Mouse (Mus musculus): ENCODE data around the gene Hoxd11. TPM values are rescaled to one million over a fixed set of nuclear protein-coding genes. Genes with fewer than 3 reads are reported as not detected.

Gene Hoxd11
- 0.69 and 1.1 TPM in 2 replicates for polyA plus RNA-seq (2015; fragmentation: Nextera tagmentation; extraction: Ambion mirVana)

DNA sequence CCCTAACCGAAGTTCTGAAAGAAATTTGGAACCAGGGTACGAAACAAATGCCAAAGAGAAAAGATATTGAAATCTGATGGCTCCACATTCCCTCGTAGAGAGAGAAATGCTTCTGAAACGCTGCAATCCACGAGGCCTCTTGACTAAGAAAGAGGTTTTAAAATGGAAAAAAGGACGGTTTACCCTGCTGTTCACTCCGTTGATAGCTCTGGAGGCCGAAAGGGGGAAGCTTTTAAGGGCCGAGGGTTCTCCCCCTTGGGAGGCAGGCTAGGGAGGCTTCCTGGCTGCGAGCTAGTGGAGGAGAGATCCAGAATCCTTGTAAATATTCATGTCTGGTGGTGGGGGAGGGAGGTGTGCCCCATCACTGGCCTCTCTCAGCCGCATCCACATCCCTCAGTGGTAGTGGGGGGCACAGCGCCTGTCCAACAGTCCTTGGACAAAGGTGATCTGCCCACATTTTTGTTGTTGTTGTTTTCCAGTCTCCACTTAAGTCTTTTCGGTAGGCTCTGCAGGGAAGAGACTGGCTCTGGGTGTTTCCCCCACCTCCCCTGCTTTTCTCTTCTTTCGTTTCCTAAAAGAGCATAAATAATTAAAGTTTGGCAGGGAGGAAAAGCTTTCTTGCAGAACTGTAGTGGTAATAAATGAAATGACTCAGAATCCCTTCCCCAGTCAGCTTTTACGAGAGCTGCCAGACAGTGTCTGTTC is at the start of gene Hoxd11:
TSS of gene Hoxd11 (plus strand) at position 667 of the 705 bp plus-strand sequence.
- H3K4me3 ChIP-seq (ENCODE audit: low read length), result peak within 1 kb of the TSS; percentile 3; the same call in 1 of the 2 replicates
- WGBS, result 2% methylated on average over 15 of the region's 15 CpGs
- no peak for ATAC-seq
- no peak within 1 kb of the TSS for H3K27ac ChIP-seq (ENCODE audit: low read length)
- no peaks in the 10 kb centered on the region for H3K9me3 ChIP-seq (ENCODE audit: control insufficient read depth, low read length)
- no peaks in the 10 kb centered on the region for H3K36me3 ChIP-seq (ENCODE audit: control insufficient read depth, insufficient read depth, low read length)
- no peak within 1 kb of the TSS for H3K4me2 ChIP-seq (ENCODE audit: low read depth, low read length)
- H3K27me3 ChIP-seq (replicated peaks; ENCODE audit: control insufficient read depth, insufficient read depth, low read length), result peaks cover 96% of the 10 kb centered on the region
- peaks cover 12% of the 10 kb centered on the region for H3K4me1 ChIP-seq (ENCODE audit: control insufficient read depth, insufficient read depth, low read length)
- H3K9ac ChIP-seq (ENCODE audit: low read depth, low read length), result no peak within 1 kb of the TSS

DNA sequence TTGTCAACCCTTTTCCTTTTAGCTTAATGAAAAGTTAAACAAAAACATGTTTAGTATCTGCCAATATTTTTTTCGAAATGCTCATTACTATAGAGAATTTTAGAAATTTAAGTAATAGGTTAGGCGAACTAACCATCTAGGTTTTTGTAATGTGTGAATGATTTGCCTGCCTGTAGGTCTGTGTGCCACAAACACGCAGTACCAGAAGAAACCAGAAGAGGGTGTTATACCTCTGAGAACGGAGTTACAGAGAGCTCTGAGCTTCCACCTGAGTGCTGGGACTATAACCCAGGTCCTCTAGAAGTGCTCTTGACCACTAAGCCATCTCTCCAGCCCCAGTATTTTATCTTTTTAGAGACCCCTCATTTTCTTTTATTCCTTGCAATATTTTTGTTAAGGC is 43.9 kb upstream of the Hoxd11 start:
- Histone ChIP-seq H3K4me3 (ENCODE audit: low read length) (no peak overlapping the region), H3K27ac (ENCODE audit: low read length) (no peak overlapping the region), H3K9ac (ENCODE audit: low read depth, low read length) (no peak overlapping the region), H3K4me1 (ENCODE audit: control insufficient read depth, insufficient read depth, low read length) (no peaks in the 10 kb centered on the region), H3K9me3 (ENCODE audit: control insufficient read depth, low read length) (0 out of 2 replicates have a peak, but pooled peaks cover 2% of the 10 kb centered on the region), H3K27me3 (replicated peaks; ENCODE audit: control insufficient read depth, insufficient read depth, low read length) (no peaks in the 10 kb centered on the region), H3K4me2 (ENCODE audit: low read depth, low read length) (no peak overlapping the region), H3K36me3 (ENCODE audit: control insufficient read depth, insufficient read depth, low read length) (no peaks in the 10 kb centered on the region)
- WGBS, result 72% methylated on average over 4 of the region's 4 CpGs
- no peak for ATAC-seq

DNA sequence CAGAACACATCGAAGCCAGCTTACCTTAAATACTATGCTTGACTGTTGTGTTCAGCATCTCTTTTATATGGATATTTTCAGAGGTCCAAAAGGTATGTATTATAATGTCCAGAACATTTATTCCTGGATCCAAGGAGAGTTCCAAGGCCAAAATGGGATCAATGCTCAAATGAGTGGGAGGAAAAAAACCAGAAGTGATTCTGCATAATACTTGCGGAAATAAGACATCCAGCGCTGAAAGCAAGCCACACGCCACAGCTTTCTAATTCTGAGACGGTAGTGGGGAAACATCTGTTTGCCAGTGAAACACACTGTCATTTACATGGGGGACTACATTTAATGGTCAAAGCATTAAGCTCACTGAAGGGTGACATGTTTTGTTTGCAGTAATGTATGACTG is 36.9 kb upstream of the Hoxd11 start:
- 64% methylated on average over 5 of the region's 5 CpGs for WGBS

DNA sequence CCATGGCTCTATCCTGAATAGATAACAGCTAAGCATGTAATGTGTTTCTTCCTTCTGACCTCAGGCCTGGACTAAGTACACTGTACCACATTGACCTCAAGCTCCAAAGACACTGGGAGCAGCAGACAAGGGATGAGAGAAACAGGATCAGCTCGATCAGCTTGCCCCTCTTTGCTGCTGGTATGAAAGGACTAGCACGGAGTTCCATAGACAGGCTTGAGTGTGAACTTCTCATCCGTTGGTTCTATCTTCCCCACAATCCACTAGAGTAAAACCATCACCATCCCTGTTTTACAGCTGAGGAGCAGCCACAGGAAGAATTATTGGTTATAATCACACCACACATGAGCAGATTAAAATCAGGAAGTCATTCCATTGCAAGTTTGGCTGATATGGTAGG is 33.7 kb upstream of the Hoxd11 start:
- no peaks in the 10 kb centered on the region for H3K4me1 ChIP-seq (ENCODE audit: control insufficient read depth, insufficient read depth, low read length)
- no peak overlapping the region for H3K27ac ChIP-seq (ENCODE audit: low read length)
- H3K9ac ChIP-seq (ENCODE audit: low read depth, low read length), result no peak overlapping the region
- no peak overlapping the region for H3K4me2 ChIP-seq (ENCODE audit: low read depth, low read length)
- no peak for ATAC-seq
- H3K9me3 ChIP-seq (ENCODE audit: control insufficient read depth, low read length), result no peaks in the 10 kb centered on the region
- H3K4me3 ChIP-seq (ENCODE audit: low read length), result no peak overlapping the region
- 80% methylated on average over 3 of the region's 3 CpGs for WGBS
- peaks cover 48% of the 10 kb centered on the region for H3K27me3 ChIP-seq (replicated peaks; ENCODE audit: control insufficient read depth, insufficient read depth, low read length)
- no peaks in the 10 kb centered on the region for H3K36me3 ChIP-seq (ENCODE audit: control insufficient read depth, insufficient read depth, low read length)

More for the DNA sequence above, 36.9 kb upstream of the Hoxd11 start:
- no peak for ATAC-seq
- Histone ChIP-seq H3K9me3 (ENCODE audit: control insufficient read depth, low read length) (no peaks in the 10 kb centered on the region), H3K27me3 (replicated peaks; ENCODE audit: control insufficient read depth, insufficient read depth, low read length) (peaks cover 23% of the 10 kb centered on the region), H3K36me3 (ENCODE audit: control insufficient read depth, insufficient read depth, low read length) (no peaks in the 10 kb centered on the region), H3K9ac (ENCODE audit: low read depth, low read length) (no peak overlapping the region), H3K4me1 (ENCODE audit: control insufficient read depth, insufficient read depth, low read length) (no peaks in the 10 kb centered on the region), H3K27ac (ENCODE audit: low read length) (no peak overlapping the region), H3K4me2 (ENCODE audit: low read depth, low read length) (no peak overlapping the region), H3K4me3 (ENCODE audit: low read length) (no peak overlapping the region)

- Histone ChIP-seq H3K4me2 (ENCODE audit: low read depth, low read length) (no peak overlapping the region), H3K36me3 (ENCODE audit: control insufficient read depth, insufficient read depth, low read length) (no peaks in the 10 kb centered on the region), H3K27ac (ENCODE audit: low read length) (no peak overlapping the region), H3K4me3 (ENCODE audit: low read length) (no peak overlapping the region), H3K27me3 (replicated peaks; ENCODE audit: control insufficient read depth, insufficient read depth, low read length) (peaks cover 58% of the 10 kb centered on the region), H3K9ac (ENCODE audit: low read depth, low read length) (no peak overlapping the region), H3K4me1 (ENCODE audit: control insufficient read depth, insufficient read depth, low read length) (no peaks in the 10 kb centered on the region), H3K9me3 (ENCODE audit: control insufficient read depth, low read length) (no peaks in the 10 kb centered on the region)
- ATAC-seq, result no peak
- WGBS, result 16% methylated on average over 7 of the region's 7 CpGs
These were observed 32.1 kb upstream of the Hoxd11 start for GRCm38 (mm10) chr2:74647082-74647864.

DNA sequence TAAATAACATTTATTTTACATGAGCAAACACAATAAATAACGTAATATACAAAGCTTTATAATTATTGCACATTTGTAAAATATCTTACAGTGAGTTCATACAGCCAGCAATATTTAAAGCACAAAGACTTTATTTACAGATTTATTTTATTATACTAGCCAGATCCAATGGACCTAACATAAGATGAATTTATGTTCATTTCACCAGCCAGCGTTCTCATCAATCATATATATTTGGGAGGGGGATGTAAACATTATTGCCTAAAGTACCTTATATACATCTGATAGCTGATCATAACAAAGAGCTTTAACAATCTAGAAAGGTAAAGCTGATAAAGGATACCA is 26.4 kb upstream of the Hoxd11 start:
- 43% methylated on average over 2 of the region's 2 CpGs for WGBS
- no peaks in the 10 kb centered on the region; the same call in 1 of the 2 replicates for H3K4me1 ChIP-seq (ENCODE audit: control insufficient read depth, insufficient read depth, low read length)
- no peak overlapping the region for H3K4me2 ChIP-seq (ENCODE audit: low read depth, low read length)
- H3K4me3 ChIP-seq (ENCODE audit: low read length), result no peak overlapping the region
- H3K36me3 ChIP-seq (ENCODE audit: control insufficient read depth, insufficient read depth, low read length), result no peaks in the 10 kb centered on the region
- ATAC-seq, result no peak
- peaks cover 70% of the 10 kb centered on the region for H3K27me3 ChIP-seq (replicated peaks; ENCODE audit: control insufficient read depth, insufficient read depth, low read length)
- no peak overlapping the region for H3K27ac ChIP-seq (ENCODE audit: low read length)
- H3K9ac ChIP-seq (ENCODE audit: low read depth, low read length), result no peak overlapping the region
- no peaks in the 10 kb centered on the region for H3K9me3 ChIP-seq (ENCODE audit: control insufficient read depth, low read length)

DNA sequence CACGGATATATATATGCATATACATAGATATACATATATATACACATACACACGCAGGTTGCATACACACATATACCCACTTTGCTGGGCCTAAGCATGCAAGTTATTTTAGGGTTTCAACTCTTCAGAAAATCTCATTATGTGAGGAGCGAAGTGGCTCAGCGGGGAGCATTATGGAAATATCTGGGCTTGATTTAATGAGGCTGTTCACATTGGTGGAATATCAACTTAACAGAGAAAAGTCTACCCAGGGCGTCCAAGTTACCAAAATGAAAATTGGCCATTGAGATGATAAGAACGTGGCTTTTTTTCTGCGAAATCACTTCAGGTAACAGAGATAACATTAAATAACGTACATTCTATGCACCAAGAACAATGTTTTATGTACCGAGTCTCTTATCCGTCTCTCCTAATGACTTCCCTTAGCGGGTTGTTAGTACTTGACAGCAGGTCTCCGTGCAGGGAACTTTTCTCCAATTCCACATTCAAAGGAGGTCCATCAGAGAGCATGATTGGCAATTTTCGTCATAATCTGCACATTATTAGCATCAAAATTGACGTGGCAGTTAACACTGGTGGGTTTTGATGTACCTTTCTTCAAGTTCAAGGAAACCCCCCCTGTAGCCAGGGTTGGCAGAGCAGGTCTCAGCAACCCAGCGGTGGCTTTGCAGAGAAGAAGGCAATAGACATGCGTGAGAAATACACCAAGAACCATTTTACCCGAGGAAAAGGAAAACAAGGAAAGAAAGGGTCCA is 25.4 kb upstream of the Hoxd11 start:
- no peaks in the 10 kb centered on the region; the same call in 1 of the 2 replicates for H3K4me1 ChIP-seq (ENCODE audit: control insufficient read depth, insufficient read depth, low read length)
- no peaks in the 10 kb centered on the region for H3K9me3 ChIP-seq (ENCODE audit: control insufficient read depth, low read length)
- no peak for ATAC-seq
- no peaks in the 10 kb centered on the region for H3K36me3 ChIP-seq (ENCODE audit: control insufficient read depth, insufficient read depth, low read length)
- H3K4me3 ChIP-seq (ENCODE audit: low read length), result no peak overlapping the region
- no peak overlapping the region for H3K27ac ChIP-seq (ENCODE audit: low read length)
- WGBS, result 18% methylated on average over 17 of the region's 17 CpGs
- H3K27me3 ChIP-seq (replicated peaks; ENCODE audit: control insufficient read depth, insufficient read depth, low read length), result peaks cover 67% of the 10 kb centered on the region
- H3K4me2 ChIP-seq (ENCODE audit: low read depth, low read length), result no peak overlapping the region
- H3K9ac ChIP-seq (ENCODE audit: low read depth, low read length), result no peak overlapping the region

DNA sequence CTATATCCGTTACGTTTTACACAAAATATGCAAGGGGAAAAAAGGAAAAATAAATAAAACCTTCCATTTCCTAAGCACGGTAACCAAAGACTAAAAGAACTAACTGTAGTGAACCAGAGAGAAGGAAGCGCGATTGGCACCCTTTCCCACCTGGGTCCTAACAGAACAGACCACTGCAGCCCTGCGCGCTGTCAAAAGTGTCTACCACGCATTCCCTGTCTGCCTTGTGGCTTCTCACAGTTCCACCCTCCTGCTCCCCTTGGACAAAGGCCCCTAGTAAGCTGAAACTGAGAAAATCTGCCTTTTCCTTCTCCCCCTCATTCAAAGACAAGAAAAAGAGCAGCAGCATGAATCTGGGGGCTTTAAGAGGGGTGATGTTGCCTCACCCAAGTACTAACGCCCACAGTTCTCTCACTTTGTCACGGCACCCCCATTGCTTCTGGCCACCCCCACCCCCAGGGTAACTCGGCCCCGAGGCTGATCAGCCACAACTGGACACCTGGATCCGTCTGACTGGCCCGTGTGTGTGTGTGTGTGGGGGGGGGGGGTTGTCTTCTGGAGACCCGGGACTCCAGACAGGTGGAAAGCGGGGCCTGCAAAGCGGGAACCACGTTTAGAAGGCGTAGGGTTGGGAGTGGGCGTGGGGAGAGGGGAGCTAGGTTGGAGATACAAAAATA is 24.5 kb upstream of the Hoxd11 start:
- peak; percentile 16; the same call in 1 of the 2 replicates for ATAC-seq
- H3K27me3 ChIP-seq (replicated peaks; ENCODE audit: control insufficient read depth, insufficient read depth, low read length), result peaks cover 61% of the 10 kb centered on the region
- H3K27ac ChIP-seq (ENCODE audit: low read length), result no peak overlapping the region

DNA sequence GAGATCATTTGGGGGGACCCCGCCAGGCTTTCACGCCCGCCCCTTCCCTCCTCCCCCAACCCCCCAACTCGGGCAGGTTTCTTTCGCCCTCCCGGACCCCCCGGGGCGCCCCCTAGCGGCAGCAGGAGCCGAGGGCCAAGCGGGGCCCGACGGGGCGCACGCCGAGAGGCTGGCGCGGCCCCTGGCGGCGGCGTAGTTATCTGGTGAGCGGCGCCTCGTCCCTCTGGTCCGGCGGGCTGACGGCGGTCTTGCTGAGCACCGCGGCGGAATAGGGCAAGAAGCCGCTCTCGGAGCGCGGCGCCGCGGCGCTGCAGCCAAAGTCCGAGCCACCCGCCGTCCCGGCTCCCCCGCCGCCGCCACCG is 24.0 kb upstream of the Hoxd11 start:
- Histone ChIP-seq H3K36me3 (ENCODE audit: control insufficient read depth, insufficient read depth, low read length) (no peaks in the 10 kb centered on the region), H3K9ac (ENCODE audit: low read depth, low read length) (peak overlapping the region; percentile 24; the same call in 1 of the 2 replicates), H3K4me1 (ENCODE audit: control insufficient read depth, insufficient read depth, low read length) (no peaks in the 10 kb centered on the region; the same call in 1 of the 2 replicates), H3K9me3 (ENCODE audit: control insufficient read depth, low read length) (no peaks in the 10 kb centered on the region), H3K27ac (ENCODE audit: low read length) (no peak overlapping the region), H3K27me3 (replicated peaks; ENCODE audit: control insufficient read depth, insufficient read depth, low read length) (peaks cover 59% of the 10 kb centered on the region), H3K4me2 (ENCODE audit: low read depth, low read length) (peak overlapping the region; percentile 61), H3K4me3 (ENCODE audit: low read length) (peak overlapping the region; percentile 46)
- WGBS, result under 1% methylated on average over 28 of the region's 47 CpGs
- peak; percentile 69; the same call in 1 of the 2 replicates for ATAC-seq

More for the DNA sequence above, 24.5 kb upstream of the Hoxd11 start:
- Histone ChIP-seq H3K9ac (ENCODE audit: low read depth, low read length) (no peak overlapping the region), H3K4me1 (ENCODE audit: control insufficient read depth, insufficient read depth, low read length) (no peaks in the 10 kb centered on the region; the same call in 1 of the 2 replicates), H3K36me3 (ENCODE audit: control insufficient read depth, insufficient read depth, low read length) (no peaks in the 10 kb centered on the region), H3K4me2 (ENCODE audit: low read depth, low read length) (no peak overlapping the region), H3K4me3 (ENCODE audit: low read length) (no peak overlapping the region), H3K9me3 (ENCODE audit: control insufficient read depth, low read length) (no peaks in the 10 kb centered on the region)
- 4% methylated on average over 20 of the region's 20 CpGs for WGBS
